Mouse (Mus musculus): ENCODE data around the gene Pomc.

DNA sequence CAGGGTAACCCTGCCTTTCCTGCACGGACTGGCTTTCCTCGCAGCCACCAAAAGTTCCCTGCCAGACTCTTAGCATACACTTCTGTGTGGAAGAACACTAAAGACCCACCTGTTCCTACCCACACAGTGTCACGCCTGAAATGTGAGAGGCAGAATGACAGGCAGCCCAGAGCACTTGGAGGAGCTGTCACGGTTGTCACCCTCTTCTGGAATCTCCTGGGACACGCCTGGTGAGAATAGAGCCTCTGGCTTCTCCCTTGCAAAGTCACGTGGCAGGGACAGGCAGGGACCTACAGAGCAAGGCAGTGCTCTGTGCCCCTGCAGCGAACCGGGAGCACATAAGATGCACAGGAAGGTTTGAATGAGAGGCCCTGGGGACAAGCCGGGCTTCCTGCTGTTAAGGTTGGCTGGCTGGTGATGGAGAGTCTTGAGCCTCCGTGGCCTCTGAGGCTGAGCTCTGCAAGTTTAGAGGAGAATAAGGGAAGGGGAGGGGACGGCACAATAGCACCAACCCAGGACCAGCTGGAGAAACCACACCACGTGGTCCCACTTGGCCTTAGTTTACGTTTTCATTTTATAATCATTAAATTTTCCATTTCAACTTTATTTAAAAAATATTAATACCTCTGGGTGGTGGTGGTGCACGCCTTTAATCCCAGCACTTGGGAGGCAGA lies 36.9 kb upstream of the Pomc start:
- TF ChIP-seq POLR2A (IDR thresholded peaks at IDR 0.05; ENCODE audit: borderline replicate concordance, extremely low read depth, insufficient read depth, insufficient read length, poor library complexity, severe bottlenecking) (no peak), CTCF (IDR thresholded peaks at IDR 0.05; ENCODE audit: borderline replicate concordance, extremely low read depth, insufficient read depth, insufficient read length) (no peak)
